Mouse (Mus musculus) midbrain, embryonic 16.5 days (tissue): ENCODE results near the gene Syngr3. TPM values are rescaled to one million over a fixed set of nuclear protein-coding genes. Genes with fewer than 3 reads are reported as not detected.

Source experiments
- ATAC-seq: fragments of 200-750 bp; cut with Nextera tagmentation; 2 replicates; pipeline ENCODE4 v1.8.0; 2017; ENCODE audit warnings: moderate TSS enrichment
- H3K27ac ChIP-seq: fragments of 300-500 bp; sonication (generic); 2 replicates; pipeline ENCODE4 v1.5.1; 2014; ENCODE audit warnings: mild to moderate bottlenecking, low read length, mixed read lengths
- H3K27me3 ChIP-seq: fragments of 300-500 bp; sonication (generic); 2 replicates; pipeline ENCODE4 v1.6.1; 2014; ENCODE audit warnings: low read depth, low read length, mixed read lengths; ENCODE audit not compliant: control insufficient read depth, insufficient read depth
- H3K36me3 ChIP-seq: fragments of 300-500 bp; sonication (generic); 2 replicates; pipeline ENCODE4 v1.6.1; 2014; ENCODE audit warnings: mild to moderate bottlenecking, low read length, moderate library complexity, mixed read lengths; ENCODE audit not compliant: control insufficient read depth, insufficient read depth
- H3K4me1 ChIP-seq: fragments of 300-500 bp; sonication (generic); 2 replicates; pipeline ENCODE4 v1.6.1; 2014; ENCODE audit warnings: mild to moderate bottlenecking, low read length, mixed read lengths; ENCODE audit not compliant: control insufficient read depth, insufficient read depth
- H3K4me2 ChIP-seq: fragments of 300-500 bp; sonication (generic); 2 replicates; pipeline ENCODE4 v1.6.1; 2014; ENCODE audit warnings: mild to moderate bottlenecking, low read length, mixed read lengths
- H3K4me3 ChIP-seq: fragments of 300-500 bp; sonication (generic); 2 replicates; pipeline ENCODE4 v1.5.1; 2014; ENCODE audit warnings: low read depth, mild to moderate bottlenecking, low read length, moderate library complexity, mixed read lengths
- H3K9ac ChIP-seq: fragments of 300-500 bp; sonication (generic); 2 replicates; pipeline ENCODE4 v1.6.1; 2014; ENCODE audit warnings: low read depth, low read length, mixed read lengths
- H3K9me3 ChIP-seq: fragments of 300-500 bp; sonication (generic); replicated peaks from 2 replicates; pipeline ENCODE4 v1.6.1; 2014; ENCODE audit warnings: mild to moderate bottlenecking, low read length, mixed read lengths; ENCODE audit not compliant: control insufficient read depth, poor library complexity, severe bottlenecking
- WGBS: fragments of 180-500 bp; shearing (Covaris S2); extraction: QIAGEN DNeasy Blood & Tissue Kit; methylation state at CpG from one replicate; pipeline ENCODE4 v1.1.7; 2014; 5-methylcytosine and 5-hydroxymethylcytosine counted together
- polyA plus RNA-seq: library from polyadenylated mRNA; unstranded; fragments of >200 nt; fragmentation: Nextera tagmentation; extraction: Ambion mirVana; gene quantifications from 2 replicates; pipeline ENCODE4 v1.2.1, GENCODE M21; 2015

The Syngr3 gene
- polyA plus RNA-seq, 1 experiment from 2014 or later: 303 TPM

- Histone ChIP-seq H3K36me3 (no peaks in the 10 kb centered on the region), H3K9ac (peak within 1 kb of the TSS; percentile 34), H3K27me3 (peaks cover 39% of the 10 kb centered on the region), H3K4me3 (peak within 1 kb of the TSS; percentile 30), H3K27ac (no peak within 1 kb of the TSS), H3K4me2 (peak within 1 kb of the TSS; percentile 57), H3K9me3 (no peaks in the 10 kb centered on the region), H3K4me1 (peaks cover 6% of the 10 kb centered on the region)
- ATAC-seq: no peak
- 2% methylated on average over 47 of the region's 47 CpGs for WGBS
Observed at GRCm38 (mm10) chr17:24658017-24658758, 31.6 kb downstream of the Syngr3 start, which contains the start of gene Npw. TSS of gene Npw (minus strand) at chr17:24658457.

GRCm38 (mm10) chr17:24654969-24655368, 34.8 kb downstream of the Syngr3 start:
- 84% methylated on average over 4 of the region's 4 CpGs for WGBS
- no peak overlapping the region for H3K27ac ChIP-seq
- no peak overlapping the region for H3K4me2 ChIP-seq
- H3K9ac ChIP-seq: no peak overlapping the region
- no peaks in the 10 kb centered on the region for H3K9me3 ChIP-seq
- no peak for ATAC-seq
- no peak overlapping the region for H3K4me3 ChIP-seq
- H3K36me3 ChIP-seq: no peaks in the 10 kb centered on the region
- H3K4me1 ChIP-seq: peaks cover 12% of the 10 kb centered on the region
- peaks cover 36% of the 10 kb centered on the region for H3K27me3 ChIP-seq

GRCm38 (mm10) chr17:24653967-24654710, 35.6 kb downstream of the Syngr3 start:
- H3K9me3 ChIP-seq: no peaks in the 10 kb centered on the region

GRCm38 (mm10) chr17:24651835-24652234, 37.9 kb downstream of the Syngr3 start:
- WGBS: 65% methylated on average over 3 of the region's 3 CpGs
- no peak for ATAC-seq
- Histone ChIP-seq H3K4me3 (no peak overlapping the region), H3K4me2 (no peak overlapping the region), H3K4me1 (peaks cover 6% of the 10 kb centered on the region), H3K36me3 (no peaks in the 10 kb centered on the region), H3K9me3 (no peaks in the 10 kb centered on the region), H3K27ac (no peak overlapping the region), H3K9ac (no peak overlapping the region), H3K27me3 (peaks cover 7% of the 10 kb centered on the region)

More at GRCm38 (mm10) chr17:24653967-24654710, 35.6 kb downstream of the Syngr3 start:
- H3K36me3 ChIP-seq: no peaks in the 10 kb centered on the region
- no peak overlapping the region for H3K27ac ChIP-seq
- peak overlapping the region; percentile 22; the same call in 1 of the 2 replicates for H3K9ac ChIP-seq
- WGBS: 4% methylated on average over 18 of the region's 19 CpGs
- peaks cover 12% of the 10 kb centered on the region for H3K4me1 ChIP-seq
- no peak for ATAC-seq
- 0 out of 2 replicates have a peak overlapping the region, but pooled peaks have one; percentile 18 for H3K4me3 ChIP-seq
- H3K4me2 ChIP-seq: peak overlapping the region; percentile 54
- H3K27me3 ChIP-seq: peaks cover 30% of the 10 kb centered on the region

- H3K9ac ChIP-seq: peak overlapping the region; percentile 88
- H3K4me2 ChIP-seq: peak overlapping the region; percentile 82
- H3K27me3 ChIP-seq: peaks cover 4% of the 10 kb centered on the region; the same call in 1 of the 2 replicates
- H3K9me3 ChIP-seq: no peaks in the 10 kb centered on the region
- no peak overlapping the region for H3K27ac ChIP-seq
- peaks cover 6% of the 10 kb centered on the region for H3K4me1 ChIP-seq
- no peak for ATAC-seq
- H3K36me3 ChIP-seq: no peaks in the 10 kb centered on the region
- WGBS: 84% methylated on average over 4 of the region's 4 CpGs
- peak overlapping the region; percentile 70 for H3K4me3 ChIP-seq
Observed at GRCm38 (mm10) chr17:24650766-24651165, 39.0 kb downstream of the Syngr3 start.

- Histone ChIP-seq H3K4me3 (peak within 1 kb of the TSS; percentile 70), H3K27ac (peak within 1 kb of the TSS; percentile 70), H3K4me1 (peaks cover 6% of the 10 kb centered on the region), H3K9ac (peak within 1 kb of the TSS; percentile 88), H3K36me3 (no peaks in the 10 kb centered on the region), H3K27me3 (peaks cover 4% of the 10 kb centered on the region; the same call in 1 of the 2 replicates), H3K4me2 (peak within 1 kb of the TSS; percentile 82), H3K9me3 (no peaks in the 10 kb centered on the region)
- ATAC-seq: peak; percentile 70
- 2% methylated on average over 32 of the region's 41 CpGs for WGBS
Observed at GRCm38 (mm10) chr17:24650070-24650616, 39.6 kb downstream of the Syngr3 start, which contains the start of gene Slc9a3r2. TSS of gene Slc9a3r2 (minus strand) at chr17:24650327.

GRCm38 (mm10) chr17:24649581-24650069, 40.1 kb downstream of the Syngr3 start:
- peak; percentile 69 for ATAC-seq
- peak overlapping the region; percentile 70 for H3K27ac ChIP-seq
- H3K27me3 ChIP-seq: peaks cover 4% of the 10 kb centered on the region; the same call in 1 of the 2 replicates
- no peaks in the 10 kb centered on the region for H3K9me3 ChIP-seq
- peaks cover 6% of the 10 kb centered on the region for H3K4me1 ChIP-seq
- H3K9ac ChIP-seq: peak overlapping the region; percentile 88
- H3K36me3 ChIP-seq: no peaks in the 10 kb centered on the region
- WGBS: under 1% methylated on average over 28 of the region's 35 CpGs
- peak overlapping the region; percentile 70 for H3K4me3 ChIP-seq
- peak overlapping the region; percentile 82 for H3K4me2 ChIP-seq

- Histone ChIP-seq H3K9ac (peak overlapping the region; percentile 24; the same call in 1 of the 2 replicates), H3K4me1 (peaks cover 6% of the 10 kb centered on the region), H3K27me3 (peaks cover 4% of the 10 kb centered on the region; the same call in 1 of the 2 replicates), H3K4me3 (peak overlapping the region; percentile 70), H3K4me2 (peak overlapping the region; percentile 82), H3K36me3 (no peaks in the 10 kb centered on the region), H3K9me3 (no peaks in the 10 kb centered on the region), H3K27ac (no peak overlapping the region)
- no peak for ATAC-seq
- 73% methylated on average over 10 of the region's 10 CpGs for WGBS
Observed at GRCm38 (mm10) chr17:24648731-24649377, 40.9 kb downstream of the Syngr3 start.
